Mouse (Mus musculus) ES-E14 (cell line): ENCODE data around the gene Dlx5. TPM values are rescaled to one million over a fixed set of nuclear protein-coding genes. Genes with fewer than 3 reads are reported as not detected.

Source experiments
- DNase-seq: peaks from one replicate; pipeline ENCODE4 v3.0.0-alpha.2; 2013; ENCODE audit warnings: low read depth, low spot score
- H3K27ac ChIP-seq: 2 replicates; pipeline ENCODE4 v1.5.1; 2012; ENCODE audit warnings: low read depth, mild to moderate bottlenecking, low read length, moderate library complexity, mixed read lengths; ENCODE audit not compliant: poor library complexity, insufficient read depth, severe bottlenecking
- H3K36me3 ChIP-seq: 2 replicates; pipeline ENCODE4 v1.6.1; 2012; ENCODE audit warnings: mild to moderate bottlenecking, low read length, moderate library complexity, mixed read lengths; ENCODE audit not compliant: control insufficient read depth, poor library complexity, insufficient read depth, severe bottlenecking
- H3K4me1 ChIP-seq, 2 experiments: fragments of 150-350 bp in 1 of 2; sonication (generic) in 1 of 2; 2 replicates each; pipeline ENCODE4 v1.6.1; 2012; ENCODE audit warnings: low read length in 2 of 2, mild to moderate bottlenecking in 1 of 2, mixed read lengths in 1 of 2; ENCODE audit not compliant: control insufficient read depth in 2 of 2, insufficient read depth in 2 of 2, poor library complexity in 1 of 2
- H3K4me3 ChIP-seq, 2 experiments: fragments of 150-350 bp in 1 of 2; sonication (generic) in 1 of 2; 2 replicates each; pipeline ENCODE4 v1.5.1; 2012; ENCODE audit warnings: low read length in 2 of 2, low read depth in 1 of 2, mild to moderate bottlenecking in 1 of 2, mixed read lengths in 1 of 2; ENCODE audit not compliant: insufficient read depth in 1 of 2, poor library complexity in 1 of 2, severe bottlenecking in 1 of 2
- H3K9ac ChIP-seq: 2 replicates; pipeline ENCODE4 v1.6.1; 2012; ENCODE audit warnings: low read depth, mild to moderate bottlenecking, low read length, mixed read lengths; ENCODE audit not compliant: poor library complexity, insufficient read depth, severe bottlenecking
- H3K9me3 ChIP-seq: fragments of 150-350 bp; sonication (generic); 2 replicates; pipeline ENCODE4 v1.6.1; 2012; ENCODE audit warnings: low read depth, mild to moderate bottlenecking, low read length; ENCODE audit not compliant: control insufficient read depth, insufficient read depth
- CHD2 ChIP-seq: IDR thresholded peaks from 2 replicates; pipeline ENCODE4 v1.6.1; 2014; ENCODE audit warnings: mild to moderate bottlenecking, low read depth, low read length, inconsistent platforms
- HCFC1 ChIP-seq: IDR thresholded peaks from 2 replicates; pipeline ENCODE4 v1.6.1; 2012; ENCODE audit warnings: low read length, inconsistent platforms, borderline replicate concordance; ENCODE audit not compliant: insufficient read depth
- MAFK ChIP-seq: IDR thresholded peaks from 2 replicates; pipeline ENCODE4 v1.6.1; 2014; ENCODE audit warnings: mild to moderate bottlenecking, low read depth, low read length, inconsistent platforms; ENCODE audit not compliant: insufficient read depth
- ZC3H11A ChIP-seq: IDR thresholded peaks from 2 replicates; pipeline ENCODE4 v1.6.1; 2012; ENCODE audit warnings: low read depth, mild to moderate bottlenecking, inconsistent platforms, low read length, borderline replicate concordance
- ZNF384 ChIP-seq: IDR thresholded peaks from 2 replicates; pipeline ENCODE4 v1.6.1; 2012; ENCODE audit warnings: low read depth, low read length, inconsistent platforms
- in situ Hi-C, 2 experiments: fragments of 600-800 bp; cut with MboI; formaldehyde crosslinking; loops; one replicate each; pipeline ENCODE4 v1.15.1; 2025; ENCODE audit warnings: low sequenced_read_pairs in 2 of 2, inconsistent platforms in 1 of 2; ENCODE audit not compliant: unreplicated experiment in 2 of 2
- total RNA-seq: library from RNA; depleted of rRNA; stranded (reverse); fragments of 300-350 nt; gene quantifications from 2 replicates; pipeline ENCODE4 v1.2.3, GENCODE M21; 2012

Gene Dlx5
- total RNA-seq, 1 experiment = not detected

- Histone ChIP-seq H3K4me1 (peaks cover 0 to 6% of the 10 kb centered on the region in 2 experiments; a peak in 1 of 4 replicates), H3K36me3 (no peaks in the 10 kb centered on the region), H3K27ac (no peak overlapping the region), H3K9ac (no peak overlapping the region), H3K9me3 (no peaks in the 10 kb centered on the region), H3K4me3 (no peak overlapping the region)
- DNase-seq = no peak
- no peak for TF ChIP-seq ZC3H11A
- no peak for TF ChIP-seq ZNF384
- TF ChIP-seq HCFC1 = no peak
- TF ChIP-seq MAFK = no peak
- no peak for TF ChIP-seq CHD2
- in situ Hi-C loops = loop anchor here (10.0 to 25.0 kb wide), 3 partner anchors 588 to 1150 kb away; partner anchors contain the start of gene Dync1i1 (in 1 of the 2)
Measured at GRCm38 (mm10) chr6:6875136-6875535, 6.7 kb downstream of the Dlx5 start.

DNA sequence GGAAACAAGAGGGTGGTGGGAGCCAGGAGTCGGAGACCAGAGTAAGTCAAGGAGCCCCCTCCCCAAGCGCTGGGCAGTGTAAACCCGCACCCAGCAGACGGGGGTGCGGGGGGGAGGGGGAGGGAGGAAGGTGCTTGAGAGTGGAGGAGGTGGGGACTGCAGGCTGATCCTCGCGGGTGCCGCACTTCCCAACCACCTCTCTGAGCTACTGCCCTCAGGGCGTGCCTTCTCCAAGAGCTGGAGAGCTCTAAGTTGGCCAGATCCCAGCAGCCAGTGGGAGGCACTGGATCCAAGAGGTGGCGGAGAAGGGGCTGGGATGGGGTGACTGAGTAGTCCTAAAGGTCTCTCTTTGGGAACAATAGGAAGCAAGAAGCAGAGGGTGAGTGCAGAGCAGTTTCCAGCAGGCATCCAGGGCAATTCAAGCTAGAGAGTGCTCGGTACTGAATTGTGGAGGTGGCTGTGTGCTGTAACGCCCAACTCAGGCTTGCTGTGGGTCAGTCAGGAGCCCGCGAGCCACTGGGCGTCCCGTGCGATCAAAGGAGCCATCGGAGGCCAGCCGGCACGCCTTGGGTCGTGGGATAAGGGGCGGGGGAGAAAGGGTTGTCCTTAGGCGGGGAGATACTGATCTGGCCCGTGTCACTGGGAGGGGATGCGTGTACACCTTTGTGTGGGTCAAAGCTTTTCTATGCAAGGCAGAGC is 7.7 kb downstream of the Dlx5 start:
- in situ Hi-C loops = loop anchor here (5.0 to 25.0 kb wide), 3 partner anchors 862 to 1157 kb away; partner anchors contain the start of gene Dync1i1 (in 1 of the 2)
- H3K4me1 ChIP-seq = peaks cover 0 to 6% of the 10 kb centered on the region in 2 experiments; a peak in 1 of 4 replicates
- peak overlapping the region; percentile 31 to 33; a peak in 2 of 4 replicates for H3K4me3 ChIP-seq
- H3K36me3 ChIP-seq = no peaks in the 10 kb centered on the region
- no peak for DNase-seq
- no peaks in the 10 kb centered on the region for H3K9me3 ChIP-seq
- TF ChIP-seq HCFC1 (peak; percentile 58; the same call in 1 of the 2 replicates), ZNF384 (no peak)
- no peak overlapping the region for H3K9ac ChIP-seq
- no peak overlapping the region for H3K27ac ChIP-seq

GRCm38 (mm10) chr6:6873476-6874072 is 8.3 kb downstream of the Dlx5 start:
- no peak overlapping the region for H3K9ac ChIP-seq

GRCm38 (mm10) chr6:6872873-6873272 is 9.0 kb downstream of the Dlx5 start:
- no peaks in the 10 kb centered on the region for H3K9me3 ChIP-seq
- DNase-seq = no peak
- H3K4me3 ChIP-seq = no peak overlapping the region
- peaks cover 0 to 3% of the 10 kb centered on the region in 2 experiments; a peak in 1 of 4 replicates for H3K4me1 ChIP-seq
- H3K9ac ChIP-seq = no peak overlapping the region
- H3K36me3 ChIP-seq = no peaks in the 10 kb centered on the region
- TF ChIP-seq ZC3H11A (no peak), CHD2 (no peak), HCFC1 (no peak), ZNF384 (no peak), MAFK (no peak)
- no peak overlapping the region for H3K27ac ChIP-seq
- in situ Hi-C loops = loop anchor here (5.0 to 25.0 kb wide), 3 partner anchors 861 to 1156 kb away; partner anchors contain the start of gene Dync1i1 (in 1 of the 2)

More at GRCm38 (mm10) chr6:6873476-6874072, 8.3 kb downstream of the Dlx5 start:
- Histone ChIP-seq H3K27ac (no peak overlapping the region), H3K4me1 (peaks cover 0 to 6% of the 10 kb centered on the region in 2 experiments; a peak in 1 of 4 replicates), H3K9me3 (no peaks in the 10 kb centered on the region), H3K4me3 (0 out of 4 replicates have a peak overlapping the region, but pooled peaks of 1 of the 2 experiments have one; percentile 31), H3K36me3 (no peaks in the 10 kb centered on the region)
- no peak for DNase-seq
- TF ChIP-seq HCFC1 (no peak), ZC3H11A (no peak), ZNF384 (no peak), MAFK (no peak), CHD2 (no peak)
- in situ Hi-C loops = loop anchor here (5.0 to 25.0 kb wide), 3 partner anchors 861 to 1156 kb away; partner anchors contain the start of gene Dync1i1 (in 1 of the 2)
